Mouse (Mus musculus): ENCODE results near the gene Pbx1.
"Not testable (repeated sequence)": the region's sequence is repeated elsewhere in the genome, so short reads cannot be mapped to it uniquely, and the experiment has no call there.

The Pbx1 gene

GRCm38 (mm10) chr1:168432232-168432280 is at the start of gene Pbx1:
Gene Pbx1, minus strand, starts transcription at chr1:168432270.
- DNase-seq (ENCODE audit: low spot score in 2 of 2) = not testable (repeated sequence)

GRCm38 (mm10) chr1:168479626-168480025 is 47.6 kb upstream of the Pbx1 start:
- no peak for DNase-seq (ENCODE audit: low spot score in 2 of 2)

GRCm38 (mm10) chr1:168478829-168479228 is 46.8 kb upstream of the Pbx1 start:
- DNase-seq (ENCODE audit: low spot score in 2 of 2) = no peak

- no peak for DNase-seq (ENCODE audit: low spot score in 2 of 2)
These were observed 44.8 kb upstream of the Pbx1 start for GRCm38 (mm10) chr1:168476917-168477316.

GRCm38 (mm10) chr1:168476216-168476897 is 44.3 kb upstream of the Pbx1 start:
- DNase-seq (ENCODE audit: low spot score in 2 of 2) = no peak

GRCm38 (mm10) chr1:168475579-168476208 is 43.6 kb upstream of the Pbx1 start:
- DNase-seq (ENCODE audit: low spot score in 2 of 2) = no peak

GRCm38 (mm10) chr1:168473255-168474069 is 41.4 kb upstream of the Pbx1 start:
- DNase-seq (ENCODE audit: low spot score in 2 of 2) = no peak

GRCm38 (mm10) chr1:168472545-168473254 is 40.6 kb upstream of the Pbx1 start:
- DNase-seq (ENCODE audit: low spot score in 2 of 2) = no peak

GRCm38 (mm10) chr1:168459426-168459825 is 27.4 kb upstream of the Pbx1 start:
- DNase-seq (ENCODE audit: low spot score in 2 of 2) = no peak

GRCm38 (mm10) chr1:168457191-168457747 is 25.2 kb upstream of the Pbx1 start:
- DNase-seq (ENCODE audit: low spot score in 2 of 2) = no peak

- no peak for DNase-seq (ENCODE audit: low spot score in 2 of 2)
These were observed 23.1 kb upstream of the Pbx1 start for GRCm38 (mm10) chr1:168455178-168455577.

- DNase-seq (ENCODE audit: low spot score in 2 of 2) = no peak
These were observed 1.6 kb upstream of the Pbx1 start for GRCm38 (mm10) chr1:168433671-168434070.

GRCm38 (mm10) chr1:168432281-168432725 is 233 bp upstream of the Pbx1 start:
- peak; percentile 95 to 96 for DNase-seq (ENCODE audit: low spot score in 2 of 2)

GRCm38 (mm10) chr1:168431711-168432231 is 299 bp downstream of the Pbx1 start:
- peak; percentile 80 for DNase-seq (ENCODE audit: low spot score in 2 of 2)

GRCm38 (mm10) chr1:168430868-168431710 is 981 bp downstream of the Pbx1 start:
- no peak for DNase-seq (ENCODE audit: low spot score in 2 of 2)

- no peak for DNase-seq (ENCODE audit: low spot score in 2 of 2)
These were observed 2.0 kb downstream of the Pbx1 start for GRCm38 (mm10) chr1:168429856-168430644.

GRCm38 (mm10) chr1:168429406-168429805 is 2.7 kb downstream of the Pbx1 start:
- DNase-seq (ENCODE audit: low spot score in 2 of 2) = no peak

GRCm38 (mm10) chr1:168428255-168428654 is 3.8 kb downstream of the Pbx1 start:
- no peak for DNase-seq (ENCODE audit: low spot score in 2 of 2)

GRCm38 (mm10) chr1:168427596-168427995 is 4.5 kb downstream of the Pbx1 start:
- no peak for DNase-seq (ENCODE audit: low spot score in 2 of 2)

- no peak for DNase-seq (ENCODE audit: low spot score in 2 of 2)
These were observed 5.2 kb downstream of the Pbx1 start for GRCm38 (mm10) chr1:168426900-168427299.
